Mouse (Mus musculus) lung, postnatal 4 days (tissue): ENCODE results near the gene Atxn1.

Source experiments
- DNase-seq, 2 experiments: peaks; one replicate each; pipeline ENCODE4 v3.0.0; 2021

The Atxn1 gene

GRCm38 (mm10) chr13:45754483-45754882 is 210.3 kb downstream of the Atxn1 start:
- no peak for DNase-seq

GRCm38 (mm10) chr13:45752498-45752897 is 212.3 kb downstream of the Atxn1 start:
- DNase-seq, result no peak

- no peak for DNase-seq
Observed at GRCm38 (mm10) chr13:45751231-45751630, 213.6 kb downstream of the Atxn1 start.

- no peak for DNase-seq
Observed at GRCm38 (mm10) chr13:45750627-45751026, 214.2 kb downstream of the Atxn1 start.

GRCm38 (mm10) chr13:45749937-45750336 is 214.9 kb downstream of the Atxn1 start:
- no peak for DNase-seq

- no peak for DNase-seq
Observed at GRCm38 (mm10) chr13:45749222-45749621, 215.6 kb downstream of the Atxn1 start.

GRCm38 (mm10) chr13:45748691-45749090 is 216.1 kb downstream of the Atxn1 start:
- peak; percentile 25 to 36 for DNase-seq

- peak in 1 of 2 experiments; percentile 22 for DNase-seq
Observed at GRCm38 (mm10) chr13:45745851-45746773, 218.7 kb downstream of the Atxn1 start.

GRCm38 (mm10) chr13:45744803-45745432 is 219.9 kb downstream of the Atxn1 start:
- no peak for DNase-seq

- DNase-seq, result no peak
Observed at GRCm38 (mm10) chr13:45743848-45744247, 221.0 kb downstream of the Atxn1 start.

- DNase-seq, result no peak
Observed at GRCm38 (mm10) chr13:45740369-45740768, 224.4 kb downstream of the Atxn1 start.

GRCm38 (mm10) chr13:45736241-45736640 is 228.6 kb downstream of the Atxn1 start:
- DNase-seq, result no peak

- DNase-seq, result no peak
Observed at GRCm38 (mm10) chr13:45735802-45736201, 229.0 kb downstream of the Atxn1 start.

- DNase-seq, result no peak
Observed at GRCm38 (mm10) chr13:45734531-45734930, 230.3 kb downstream of the Atxn1 start.

- no peak for DNase-seq
Observed at GRCm38 (mm10) chr13:45732590-45732989, 232.2 kb downstream of the Atxn1 start.

GRCm38 (mm10) chr13:45726917-45727316 is 237.9 kb downstream of the Atxn1 start:
- peak; percentile 24 to 63 for DNase-seq

- no peak for DNase-seq
Observed at GRCm38 (mm10) chr13:45726181-45726580, 238.6 kb downstream of the Atxn1 start.

GRCm38 (mm10) chr13:45724507-45725259 is 240.1 kb downstream of the Atxn1 start:
- DNase-seq, result no peak

GRCm38 (mm10) chr13:45722885-45723284 is 241.9 kb downstream of the Atxn1 start:
- no peak for DNase-seq

GRCm38 (mm10) chr13:45721621-45722020 is 243.2 kb downstream of the Atxn1 start:
- peak; percentile 34 to 60 for DNase-seq

GRCm38 (mm10) chr13:45718850-45719249 is 246.0 kb downstream of the Atxn1 start:
- no peak for DNase-seq

- DNase-seq, result no peak
Observed at GRCm38 (mm10) chr13:45715583-45716180, 249.1 kb downstream of the Atxn1 start.

- no peak for DNase-seq
Observed at GRCm38 (mm10) chr13:45710041-45710440, 254.8 kb downstream of the Atxn1 start.
